Mouse (Mus musculus) kidney, postnatal 36 days (tissue): ENCODE measurements at regions not wholly inside any gene's neighbourhood (a gene's known extent, or its start where the extent isn't known, plus 50 kb on each side); places are given as distances from the start of the nearest gene placed in this dataset.

ENCODE experiments used
- DNase-seq, 2 experiments: peaks; one replicate each; pipeline ENCODE4 v3.0.0; 2021 to 2022; ENCODE audit warnings: mixed read lengths in 2 of 2

DNA sequence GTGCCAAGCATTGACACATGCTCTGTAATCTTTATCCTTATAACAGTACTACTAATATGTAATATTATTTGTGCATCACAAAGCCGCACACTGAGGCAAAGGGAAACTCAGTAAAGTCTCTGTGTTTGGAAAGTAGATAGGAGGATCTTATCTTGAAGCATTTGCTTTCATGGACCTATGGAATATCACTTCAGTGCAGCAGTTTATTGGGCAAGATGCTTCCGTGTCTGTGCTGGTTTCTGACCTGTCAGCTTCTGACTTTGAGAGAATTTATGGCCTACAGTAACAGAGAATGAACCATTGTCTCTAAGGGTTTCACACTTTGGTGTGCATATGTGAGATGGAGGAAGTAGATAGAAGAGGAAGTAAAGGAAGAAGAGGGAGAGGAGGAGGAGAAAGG is 74.0 kb upstream of the Far2 start:
- DNase-seq = no peak

DNA sequence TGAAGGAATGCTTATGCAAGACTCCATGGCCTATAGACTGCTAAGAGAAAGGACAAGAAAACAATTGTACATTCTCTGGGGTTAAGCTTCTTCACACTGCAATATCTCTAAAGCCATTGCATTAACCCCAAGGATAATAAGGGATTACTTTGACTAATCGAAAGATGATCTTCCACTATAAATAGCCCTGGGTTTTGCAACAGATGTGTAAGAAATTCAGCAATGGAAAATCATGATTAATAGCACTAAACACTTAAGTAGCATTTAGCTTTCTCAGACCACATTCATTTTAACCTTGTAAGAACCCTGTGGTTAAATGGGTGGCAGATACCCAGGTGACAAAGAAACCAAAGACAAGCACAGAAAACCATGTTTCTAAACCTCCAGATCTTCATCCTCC is 71.1 kb upstream of the Far2 start:
- DNase-seq = no peak

DNA sequence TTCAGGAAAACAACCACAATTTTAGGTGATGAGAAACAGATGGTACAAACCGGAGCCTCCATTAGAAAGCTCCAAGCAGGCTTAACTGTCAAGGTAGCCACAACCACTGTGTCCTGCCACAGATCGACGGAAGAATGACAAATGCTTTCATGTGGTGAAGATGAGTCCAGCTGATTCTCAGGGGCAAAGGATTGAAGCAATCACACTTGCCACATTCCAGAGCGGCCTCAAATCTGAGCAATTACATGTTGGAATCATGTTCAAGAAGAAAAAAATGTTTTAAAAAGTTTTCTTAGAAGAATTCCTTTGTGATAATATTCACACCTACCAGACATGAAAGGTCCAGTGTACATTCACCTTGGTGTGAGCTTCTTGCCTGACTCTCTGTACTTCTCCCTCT is 57.7 kb upstream of the Far2 start:
- no peak for DNase-seq
